Mouse (Mus musculus): ENCODE measurements around the gene Man1a2. TPM values are rescaled to one million over a fixed set of nuclear protein-coding genes. Genes with fewer than 3 reads are reported as not detected.
A peak's percentile ranks its signal among the peaks of the same experiment; 100 is the strongest.

Gene Man1a2
- polyA plus RNA-seq, 3 experiments from 2014 or later = 18.4 to 32.3 (median 26.3) TPM

DNA sequence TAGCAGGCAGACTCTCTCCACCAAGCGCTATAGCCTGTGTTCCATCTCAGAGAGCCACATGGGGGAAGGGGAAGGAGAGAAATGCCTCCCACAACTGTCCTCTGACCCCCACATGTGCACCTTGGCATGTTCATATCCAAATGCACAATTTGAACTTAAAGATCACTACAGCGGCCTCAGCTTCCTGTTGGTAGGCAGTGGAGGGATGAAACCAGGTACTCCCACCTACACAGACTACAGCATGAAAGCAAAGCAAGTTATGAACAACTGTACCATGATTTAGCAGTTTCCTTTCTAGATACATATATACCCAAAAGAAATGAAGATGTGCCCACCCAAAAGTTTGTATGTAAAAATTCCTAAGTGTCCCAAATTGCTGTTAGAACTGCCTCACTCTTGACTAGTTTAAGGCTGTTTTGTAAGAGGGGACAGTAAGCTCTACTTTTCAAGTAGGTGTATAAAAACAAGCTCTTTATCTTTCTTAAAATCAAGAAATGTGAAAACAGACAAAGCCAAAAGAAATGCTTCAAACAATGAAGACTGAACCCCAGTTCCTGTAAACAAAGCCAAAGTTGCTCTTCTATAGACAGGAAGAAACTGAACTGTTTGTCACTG, 123.6 kb downstream of the Man1a2 start:
- ATAC-seq = peak; percentile 45

DNA sequence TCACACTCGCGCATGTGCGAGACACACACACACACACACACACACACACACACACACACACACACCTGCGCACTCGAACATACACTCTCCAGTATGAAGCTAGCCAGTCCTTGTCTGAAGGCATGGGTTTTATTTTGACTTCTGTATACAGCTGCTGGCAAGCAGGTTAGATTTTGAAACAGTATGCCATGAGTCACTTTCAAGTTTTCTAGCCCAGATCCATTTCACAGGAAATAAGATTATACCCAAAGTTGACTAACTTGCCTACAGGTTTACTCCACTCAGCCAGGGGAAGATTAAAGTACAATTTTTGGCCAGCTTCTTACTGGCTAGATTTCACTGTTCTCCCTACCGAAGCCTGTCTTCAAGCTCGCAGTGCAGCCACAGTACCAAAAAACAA, 125.9 kb downstream of the Man1a2 start:
- ATAC-seq = no peak

DNA sequence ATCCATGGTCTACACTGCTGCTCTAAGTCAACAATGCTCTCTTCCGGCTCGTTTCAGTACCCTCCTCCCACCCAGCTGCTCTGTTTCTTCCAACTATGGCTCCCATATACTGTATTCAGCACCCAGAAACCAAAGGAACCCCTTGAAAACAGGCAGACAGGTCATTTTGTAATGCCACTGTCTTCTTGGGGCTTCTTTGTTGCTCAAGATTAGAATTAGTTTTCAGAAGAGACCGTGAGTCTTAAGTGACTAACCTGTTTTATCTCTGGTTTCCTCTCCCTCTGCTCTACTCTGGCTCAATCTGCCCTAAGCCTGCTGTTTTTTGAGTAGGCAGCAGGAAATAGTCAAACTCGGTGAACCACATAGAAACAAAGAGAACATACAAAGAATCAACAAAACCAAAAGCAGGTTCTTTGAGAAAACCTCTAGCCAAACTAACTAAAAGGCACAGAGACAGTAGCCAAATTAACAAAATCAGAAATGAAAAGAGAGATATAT, 127.0 kb downstream of the Man1a2 start:
- peak; percentile 72 for ATAC-seq

DNA sequence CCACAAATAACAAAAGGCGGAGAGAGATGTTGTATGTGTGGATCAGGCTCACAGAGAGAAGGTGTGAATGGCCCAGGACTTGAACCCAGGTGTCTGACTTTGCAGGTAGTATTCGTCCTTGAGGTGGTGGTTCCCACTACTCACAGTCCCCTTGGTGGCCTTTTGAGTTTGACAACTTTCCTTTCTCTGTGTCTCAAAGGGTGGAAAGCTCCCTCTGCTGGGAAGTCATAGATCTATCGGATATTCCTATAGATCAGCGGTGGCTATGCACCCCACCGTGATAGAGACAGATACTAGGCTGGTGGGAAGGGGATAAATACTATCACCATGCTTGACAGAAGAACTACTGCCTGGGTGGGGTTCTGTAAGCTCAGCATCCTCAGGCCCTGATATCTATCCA, 130.5 kb downstream of the Man1a2 start:
- ATAC-seq = no peak

DNA sequence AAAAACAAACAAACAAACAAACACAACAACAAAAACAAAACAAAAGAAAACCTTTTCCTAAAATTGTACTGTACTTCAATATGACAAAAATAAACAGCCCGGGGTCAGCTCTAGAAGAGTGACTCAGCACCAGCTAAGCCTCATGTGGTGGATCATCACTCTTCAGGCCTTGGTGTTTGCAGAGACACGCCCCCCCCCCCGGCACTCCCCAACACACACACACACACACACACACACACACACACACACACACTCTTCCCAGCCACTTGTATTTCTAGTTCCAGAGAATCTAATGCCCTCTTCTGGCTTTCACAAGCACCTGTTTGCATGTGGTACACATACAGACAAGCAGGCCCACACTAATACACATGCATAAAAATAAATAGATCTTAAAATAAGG, 133.1 kb downstream of the Man1a2 start:
- ATAC-seq = no peak

DNA sequence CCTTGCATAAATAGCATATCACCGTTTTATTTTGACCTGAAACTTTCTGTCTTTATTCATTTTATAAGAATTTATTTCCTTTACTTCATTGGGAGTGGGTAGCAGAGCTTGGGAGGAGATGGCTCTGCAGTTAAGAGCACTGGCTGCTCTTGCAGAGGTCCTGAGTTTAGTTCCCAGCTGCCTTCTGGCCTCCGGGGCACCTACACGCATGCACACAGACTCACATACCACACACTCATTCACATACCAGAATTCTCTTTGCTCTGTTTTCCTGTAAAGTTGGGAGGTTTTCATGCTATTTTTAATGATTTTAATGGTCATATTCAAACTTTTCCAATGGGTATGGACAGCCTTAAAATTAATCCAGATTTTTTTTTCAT, 137.4 kb downstream of the Man1a2 start:
- no peak for ATAC-seq

DNA sequence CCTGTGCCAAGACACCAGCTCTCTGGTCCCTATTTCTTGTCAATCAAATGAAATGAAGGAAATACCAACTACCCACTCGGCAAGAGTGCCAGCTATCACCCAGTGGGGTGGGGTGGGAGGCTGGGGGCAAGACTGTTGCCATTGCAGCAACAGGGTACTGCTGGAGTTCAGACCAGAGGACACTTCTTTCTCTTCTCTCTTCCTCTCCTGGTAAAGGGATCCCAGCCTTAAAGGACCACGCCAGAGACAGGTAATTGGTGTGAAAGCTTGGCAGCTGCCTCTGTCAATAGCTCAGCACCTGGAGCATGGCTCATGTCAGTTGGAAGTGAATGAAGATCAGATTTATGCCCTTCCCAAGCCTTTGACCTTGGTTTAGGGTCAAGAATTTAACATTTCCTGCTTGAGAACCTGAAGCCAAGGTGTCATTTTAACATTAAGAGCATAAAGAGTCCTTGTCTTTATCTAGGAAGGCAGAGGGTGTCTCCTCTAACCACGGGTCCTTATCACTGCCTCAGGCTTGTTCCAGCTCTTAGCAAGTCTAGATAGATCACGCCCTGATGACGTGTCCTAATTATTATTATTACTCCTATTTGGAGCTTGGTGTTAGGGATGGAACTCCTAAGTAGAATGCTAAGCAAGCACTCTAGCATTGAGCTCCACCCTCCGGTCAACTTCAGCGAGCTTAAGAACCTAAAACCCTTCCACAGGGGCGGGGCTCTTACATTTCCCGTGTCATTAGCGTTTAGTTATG, 138.0 kb downstream of the Man1a2 start:
- no peak for ATAC-seq

DNA sequence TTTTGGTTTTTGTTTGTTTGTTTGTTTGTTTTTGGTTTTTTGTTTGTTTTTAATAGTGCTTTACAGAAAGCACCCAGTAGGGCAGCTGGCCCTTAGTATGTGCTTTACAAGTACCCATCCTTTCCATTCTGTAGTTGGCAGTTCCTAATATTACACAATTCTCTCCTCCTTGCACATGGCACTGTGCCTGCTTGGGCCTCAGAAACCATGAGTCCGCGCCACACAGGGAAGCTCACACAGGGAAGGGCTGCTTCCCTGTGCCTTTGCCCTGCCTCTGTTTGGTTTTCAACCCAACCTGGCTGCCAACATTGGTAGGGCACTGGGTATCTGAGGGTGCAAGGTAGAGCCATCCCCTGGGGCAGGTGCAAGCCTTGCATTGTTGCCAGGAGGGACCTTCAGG, 148.6 kb downstream of the Man1a2 start:
- no peak for ATAC-seq

DNA sequence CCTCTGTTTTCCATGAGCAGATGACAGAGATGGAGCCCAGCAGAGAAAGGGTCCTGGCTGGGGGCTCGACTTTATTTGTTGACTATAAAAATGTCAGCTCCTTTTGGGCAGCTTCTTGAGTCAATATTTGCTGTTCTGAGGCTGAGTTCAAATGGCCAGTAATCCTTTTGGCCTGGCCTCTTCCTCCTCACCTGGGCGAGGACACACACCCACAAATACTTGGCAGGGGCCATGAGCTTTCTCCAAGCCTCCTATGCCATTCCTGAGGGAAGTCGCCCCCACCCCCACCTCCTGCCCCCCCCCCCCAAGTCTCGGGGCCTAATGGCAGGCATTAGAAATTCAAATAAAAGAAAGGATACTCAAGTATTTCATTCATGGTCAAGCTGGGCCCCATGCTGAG, 149.4 kb downstream of the Man1a2 start:
- ATAC-seq = no peak

DNA sequence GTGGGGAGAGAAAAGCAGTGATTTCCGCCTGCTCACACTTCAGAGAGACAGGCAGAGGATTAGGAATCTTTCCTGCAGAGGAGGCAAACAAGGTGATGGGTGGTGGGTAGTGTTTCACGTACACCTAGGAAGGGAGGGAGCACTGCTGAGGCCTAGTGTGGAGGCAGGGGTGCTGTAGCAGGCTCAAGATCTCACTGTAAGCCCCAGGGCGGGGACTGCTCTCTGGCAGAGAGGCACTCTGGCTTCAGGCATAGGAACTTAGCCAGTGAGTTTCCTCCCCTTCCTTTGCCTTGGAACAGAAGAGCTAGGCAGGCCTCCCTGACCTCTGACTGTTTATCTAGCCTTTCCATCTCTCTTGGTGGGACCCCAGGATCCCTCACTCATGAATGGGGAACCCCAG, 150.0 kb downstream of the Man1a2 start:
- ATAC-seq = no peak

DNA sequence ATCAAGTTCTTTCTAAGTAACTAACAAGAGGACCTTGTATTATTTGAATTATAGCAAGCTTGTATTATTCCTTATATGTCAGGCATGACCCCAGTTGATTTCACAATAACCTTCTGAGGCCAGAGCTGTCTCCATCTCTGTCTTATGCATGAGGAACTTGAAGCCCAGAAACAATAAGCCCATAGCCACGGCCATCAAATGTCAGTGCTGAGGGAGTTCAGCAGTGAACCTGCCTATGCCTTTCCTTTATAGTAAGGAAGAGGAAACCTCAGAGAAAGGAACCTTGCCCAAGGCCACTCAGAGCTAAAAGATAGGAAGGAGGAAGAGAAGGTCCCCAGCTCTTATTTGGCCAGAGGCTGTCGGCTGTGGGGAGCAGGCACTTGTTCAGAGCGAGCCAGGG, 150.9 kb downstream of the Man1a2 start:
- no peak for ATAC-seq

DNA sequence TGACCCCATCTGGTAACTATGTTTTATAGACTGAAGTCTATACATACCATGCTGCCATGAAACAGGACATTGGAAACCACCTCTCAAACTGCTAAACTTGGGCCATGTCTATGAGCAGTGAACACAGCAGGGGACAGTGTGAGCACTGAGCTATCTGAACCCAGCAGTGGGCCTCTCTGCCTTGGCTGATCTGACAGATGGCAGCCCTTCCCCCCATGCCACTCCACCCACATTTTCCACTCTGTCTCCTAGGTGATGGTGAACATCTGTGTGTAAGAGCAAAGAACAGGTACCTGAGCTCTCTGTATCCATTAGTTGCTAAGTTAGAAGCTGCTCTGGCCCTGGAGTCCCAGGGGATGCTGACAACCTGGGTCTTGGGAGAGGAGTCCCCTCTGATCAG, 151.9 kb downstream of the Man1a2 start:
- ATAC-seq = peak; percentile 61

DNA sequence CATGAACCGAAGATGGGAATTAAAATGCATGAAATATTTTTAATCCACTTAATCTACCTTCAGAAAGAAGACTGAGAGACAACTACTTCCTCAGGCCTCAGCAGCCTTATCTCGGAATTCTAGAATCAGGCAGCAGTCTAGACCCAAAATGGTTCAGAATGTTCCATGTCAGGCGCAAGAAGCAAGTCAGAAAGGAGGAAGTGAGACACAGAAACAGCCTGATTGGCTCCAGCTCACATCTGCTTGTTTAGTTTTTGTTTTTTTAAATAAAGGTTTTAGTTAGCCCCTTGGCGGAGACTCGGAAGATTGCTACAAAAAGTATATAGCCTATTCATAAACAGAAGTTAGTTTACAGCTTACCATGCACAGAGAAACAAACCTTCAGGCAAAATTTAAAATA, 154.4 kb downstream of the Man1a2 start:
- no peak for ATAC-seq

DNA sequence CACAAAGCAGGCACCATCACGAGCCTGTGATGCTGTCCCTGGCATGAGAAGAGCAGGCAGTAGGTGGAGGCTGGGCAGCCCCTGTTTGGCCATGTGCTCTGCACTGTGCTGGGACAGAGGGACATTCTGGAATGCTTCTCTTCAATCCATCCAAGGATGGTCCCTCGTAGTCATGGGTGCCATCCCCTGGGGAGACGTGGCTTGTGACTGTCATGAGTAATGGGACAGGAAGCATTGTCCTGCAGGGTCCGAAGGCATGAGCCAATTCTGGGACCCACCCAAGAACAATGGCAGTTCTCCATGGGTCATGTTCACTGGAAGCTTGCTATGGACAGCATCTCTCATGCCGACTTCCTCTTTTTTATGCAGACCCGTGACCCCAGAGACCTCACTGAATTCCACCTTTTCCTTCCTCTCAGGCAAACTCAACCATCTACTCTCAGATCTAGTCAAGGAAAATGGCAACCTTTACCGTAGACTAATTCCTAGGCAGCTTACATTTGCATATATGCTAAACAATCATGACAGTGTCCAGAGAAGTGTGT, 155.0 kb downstream of the Man1a2 start:
- no peak for ATAC-seq

DNA sequence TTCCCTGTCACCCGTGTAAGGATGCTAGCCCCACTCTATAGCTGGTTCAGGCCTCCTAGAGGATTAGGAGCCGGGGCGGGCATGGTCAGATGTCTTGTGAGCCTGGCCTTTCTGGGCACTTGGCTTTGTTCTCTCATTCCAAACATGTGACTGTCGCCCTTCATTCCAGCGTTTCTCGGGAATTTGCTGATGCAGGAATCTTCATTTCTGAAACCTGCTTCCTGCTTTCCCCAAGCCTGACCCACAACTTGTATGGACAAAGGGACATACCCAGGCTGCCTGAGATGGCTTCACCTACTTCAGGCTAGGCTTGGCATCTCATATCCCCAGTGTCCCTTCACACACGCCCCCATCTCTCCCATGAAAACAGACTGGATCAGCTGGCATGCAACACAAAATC, 162.6 kb downstream of the Man1a2 start:
- no peak for ATAC-seq

DNA sequence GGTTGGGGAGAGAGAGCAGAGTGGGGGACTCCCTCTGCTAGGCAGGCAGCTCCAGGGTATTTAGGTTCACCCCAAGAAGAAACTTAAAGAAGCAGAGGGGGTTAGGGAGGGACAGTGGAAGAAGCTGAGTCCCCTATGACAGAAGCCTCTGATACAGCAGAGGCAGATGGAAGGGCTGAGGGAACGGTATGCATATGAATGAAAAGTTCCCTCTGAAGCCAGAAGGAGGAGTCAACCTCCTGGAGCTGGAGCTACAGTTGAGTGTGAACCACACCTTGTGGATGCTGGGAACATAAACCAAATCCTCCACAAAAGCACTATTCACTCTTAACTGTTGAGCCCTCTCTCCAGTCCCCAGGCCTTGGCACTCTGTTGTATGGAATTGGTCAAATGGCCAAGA, 163.7 kb downstream of the Man1a2 start:
- no peak for ATAC-seq

DNA sequence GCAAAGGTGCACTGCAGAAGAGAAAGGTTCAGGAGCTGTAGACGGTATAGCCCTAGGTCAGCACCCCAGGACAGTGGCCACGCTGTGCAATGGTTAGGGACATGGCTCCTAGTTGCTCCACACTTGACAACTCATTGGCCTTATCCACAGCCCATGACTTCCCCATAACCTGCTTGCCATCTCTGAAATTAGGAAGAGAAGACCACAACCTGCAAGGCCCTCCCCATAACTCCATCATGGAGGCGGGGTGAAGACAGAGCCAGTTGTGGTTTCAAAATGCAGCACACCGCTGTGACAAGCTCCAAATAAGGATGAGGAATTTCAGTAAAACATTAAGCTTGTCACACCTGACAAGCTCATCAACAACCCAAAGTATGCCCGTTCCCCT, 169.6 kb downstream of the Man1a2 start:
- no peak for ATAC-seq

DNA sequence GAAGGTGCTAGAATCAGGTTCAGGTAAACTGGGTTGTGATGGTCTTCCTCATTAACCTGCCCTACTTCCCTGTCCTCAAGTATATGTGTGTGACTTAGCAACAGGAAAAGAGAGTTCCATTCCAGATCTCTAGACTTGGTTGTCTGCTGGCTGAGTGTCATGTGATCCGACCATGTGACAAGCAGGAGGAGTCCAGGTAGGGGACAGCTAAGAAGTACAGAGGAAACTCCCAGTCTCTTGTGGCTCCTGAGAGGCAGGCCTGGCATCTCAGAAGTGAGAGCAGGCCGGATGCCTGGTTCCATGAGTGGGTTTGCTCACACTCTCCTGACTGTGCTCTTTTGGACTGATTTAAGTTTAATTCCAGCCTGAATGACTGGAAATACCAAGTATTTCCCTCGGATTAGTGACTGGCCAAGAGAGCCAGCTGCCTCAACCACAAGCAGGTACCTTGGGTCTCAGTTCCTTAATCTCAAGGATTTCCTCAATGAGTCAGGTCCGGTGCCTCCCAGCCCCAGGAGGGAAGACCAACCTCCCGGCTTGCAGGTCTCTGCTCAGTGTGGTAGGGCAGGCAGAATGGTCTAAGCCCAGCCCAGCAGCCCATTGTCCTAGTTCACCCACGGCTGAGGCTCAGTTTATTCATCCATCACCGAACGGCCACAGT, 170.1 kb downstream of the Man1a2 start:
- no peak for ATAC-seq

Other genes starting within 250 kb of the Man1a2 start
- 10 to 100 TPM; 17.9 to 43.9 (median 38.3) TPM for gene Tent5c, start 196.2 kb downstream of the Man1a2 start, polyA plus RNA-seq (2017; shearing (Covaris generic))
- gene Vtcn1, start 140.0 kb upstream of the Man1a2 start, polyA plus RNA-seq (2017; shearing (Covaris generic)) = not detected
- 1 to 10 TPM; 1.0 to 1.3 (median 1.1) TPM for gene Trim45, start 236.7 kb upstream of the Man1a2 start, polyA plus RNA-seq (2017; shearing (Covaris generic))